Mouse (Mus musculus) MEL (cell line): ENCODE data around the gene Pfkfb4. TPM values are rescaled to one million over a fixed set of nuclear protein-coding genes. Genes with fewer than 3 reads are reported as not detected.
A peak's percentile ranks its signal among the peaks of the same experiment; 100 is the strongest.

Experiments used
- DNase-seq: peaks from one replicate; pipeline ENCODE4 v3.0.0; 2011; ENCODE audit warnings: low read depth, low spot score
- H3K27ac ChIP-seq: 2 replicates; pipeline ENCODE4 v1.5.1; 2012; ENCODE audit warnings: low read depth, mild to moderate bottlenecking, control low read depth, low read length, moderate library complexity; ENCODE audit not compliant: control insufficient read depth
- H3K27me3 ChIP-seq, 2 experiments: fragments of 150-350 bp in 1 of 2; sonication (generic) in 1 of 2; 2 replicates each; pipeline ENCODE4 v1.6.1; 2012; ENCODE audit warnings: low read length in 2 of 2, mild to moderate bottlenecking in 2 of 2, improper control_type of control experiment in 1 of 2, moderate library complexity in 1 of 2; ENCODE audit not compliant: insufficient read depth in 2 of 2, control insufficient read depth in 1 of 2
- H3K36me3 ChIP-seq, 2 experiments: 2 replicates each; pipeline ENCODE4 v1.6.1; 2012 to 2014; ENCODE audit warnings: low read length in 2 of 2, improper control_type of control experiment in 1 of 2, inconsistent platforms in 1 of 2, mild to moderate bottlenecking in 1 of 2; ENCODE audit not compliant: insufficient read depth in 2 of 2, control insufficient read depth in 1 of 2
- H3K4me1 ChIP-seq, 2 experiments: fragments of 150-350 bp in 1 of 2; sonication (generic) in 1 of 2; 2 replicates each; pipeline ENCODE4 v1.6.1; 2012; ENCODE audit warnings: low read length in 2 of 2, improper control_type of control experiment in 1 of 2, mild to moderate bottlenecking in 1 of 2; ENCODE audit not compliant: insufficient read depth in 2 of 2, control insufficient read depth in 1 of 2
- H3K4me3 ChIP-seq, 2 experiments: fragments of 150-350 bp in 1 of 2; sonication (generic) in 1 of 2; 2 replicates each; pipeline ENCODE4 v1.5.1; 2012; ENCODE audit warnings: low read depth in 2 of 2, low read length in 2 of 2, mild to moderate bottlenecking in 2 of 2, moderate library complexity in 2 of 2, control low read depth in 1 of 2, improper control_type of control experiment in 1 of 2; ENCODE audit not compliant: control insufficient read depth in 1 of 2, insufficient read depth in 1 of 2
- H3K79me2 ChIP-seq: 2 replicates; pipeline ENCODE4 v1.6.1; 2012; ENCODE audit warnings: mild to moderate bottlenecking, low read length, moderate library complexity; ENCODE audit not compliant: control insufficient read depth, poor library complexity, insufficient read depth
- H3K9ac ChIP-seq: 2 replicates; pipeline ENCODE4 v1.6.1; 2012; ENCODE audit warnings: low read depth, mild to moderate bottlenecking, control low read depth, low read length, moderate library complexity; ENCODE audit not compliant: control insufficient read depth, poor library complexity, severe bottlenecking
- H3K9me3 ChIP-seq: fragments of 150-350 bp; sonication (generic); replicated peaks from 2 replicates; pipeline ENCODE4 v1.6.1; 2012; ENCODE audit warnings: mild to moderate bottlenecking, low read length, improper control_type of control experiment, moderate library complexity; ENCODE audit not compliant: insufficient read depth
- BHLHE40 ChIP-seq: IDR thresholded peaks from 2 replicates; pipeline ENCODE4 v1.6.1; 2012; ENCODE audit warnings: low read depth, mild to moderate bottlenecking, inconsistent platforms, low read length, improper control_type of control experiment, borderline replicate concordance
- CHD1 ChIP-seq: IDR thresholded peaks from 2 replicates; pipeline ENCODE4 v1.6.1; 2012; ENCODE audit warnings: low read depth, mild to moderate bottlenecking, inconsistent platforms, low read length, improper control_type of control experiment
- EP300 ChIP-seq, 2 experiments: IDR thresholded peaks; 2 replicates each; pipeline ENCODE4 v1.6.1; 2011; ENCODE audit warnings: improper control_type of control experiment in 2 of 2, low read length in 2 of 2, low read depth in 1 of 2, mild to moderate bottlenecking in 1 of 2
- ETS1 ChIP-seq: IDR thresholded peaks from 2 replicates; pipeline ENCODE4 v1.6.1; 2012; ENCODE audit warnings: low read depth, mild to moderate bottlenecking, inconsistent platforms, low read length, improper control_type of control experiment, moderate library complexity
- GABPA ChIP-seq: IDR thresholded peaks from 2 replicates; pipeline ENCODE4 v1.6.1; 2012; ENCODE audit warnings: low read depth, mild to moderate bottlenecking, inconsistent platforms, low read length, improper control_type of control experiment, moderate library complexity
- GATA1 ChIP-seq: IDR thresholded peaks from 2 replicates; pipeline ENCODE4 v1.6.1; 2011; ENCODE audit warnings: low read depth, low read length, improper control_type of control experiment
- JUND ChIP-seq: IDR thresholded peaks from 2 replicates; pipeline ENCODE4 v1.6.1; 2011; ENCODE audit warnings: low read depth, mild to moderate bottlenecking, improper control_type of control experiment, low read length
- KAT2A ChIP-seq: conservative IDR thresholded peaks from 2 replicates; pipeline ENCODE4 v1.6.1; 2012; ENCODE audit warnings: low read depth, low read length, improper control_type of control experiment, inconsistent platforms
- MAFK ChIP-seq: IDR thresholded peaks from 2 replicates; pipeline ENCODE4 v1.6.1; 2011; ENCODE audit warnings: low read depth, mild to moderate bottlenecking, low read length, improper control_type of control experiment, borderline replicate concordance
- MAZ ChIP-seq: IDR thresholded peaks from 2 replicates; pipeline ENCODE4 v1.6.1; 2012; ENCODE audit warnings: low read depth, mild to moderate bottlenecking, inconsistent platforms, low read length, improper control_type of control experiment
- MYC ChIP-seq: IDR thresholded peaks from 2 replicates; pipeline ENCODE4 v1.6.1; 2011; ENCODE audit warnings: low read depth, mild to moderate bottlenecking, low read length, improper control_type of control experiment, moderate library complexity
- NRF1 ChIP-seq: IDR thresholded peaks from 2 replicates; pipeline ENCODE4 v1.6.1; 2014; ENCODE audit warnings: low read depth, mild to moderate bottlenecking, inconsistent platforms, low read length, improper control_type of control experiment, moderate library complexity; ENCODE audit not compliant: poor library complexity, insufficient read depth, severe bottlenecking
- POLR2A ChIP-seq, 2 experiments: IDR thresholded peaks; 2 replicates each; pipeline ENCODE4 v1.6.1; 2011 to 2012; ENCODE audit warnings: low read length in 2 of 2, mild to moderate bottlenecking in 2 of 2, control low read depth in 1 of 2, improper control_type of control experiment in 1 of 2, low read depth in 1 of 2, moderate library complexity in 1 of 2; ENCODE audit not compliant: control insufficient read depth in 1 of 2, insufficient read depth in 1 of 2, poor library complexity in 1 of 2
- RCOR1 ChIP-seq: IDR thresholded peaks from 2 replicates; pipeline ENCODE4 v1.6.1; 2012; ENCODE audit warnings: low read depth, mild to moderate bottlenecking, inconsistent platforms, low read length, improper control_type of control experiment
- UBTF ChIP-seq: IDR thresholded peaks from 2 replicates; pipeline ENCODE4 v1.6.1; 2012; ENCODE audit warnings: low read depth, mild to moderate bottlenecking, inconsistent platforms, low read length, improper control_type of control experiment, moderate library complexity, borderline replicate concordance; ENCODE audit not compliant: insufficient read depth
- USF1 ChIP-seq: IDR thresholded peaks from 2 replicates; pipeline ENCODE4 v1.6.1; 2014; ENCODE audit warnings: low read depth, mild to moderate bottlenecking, inconsistent platforms, low read length, improper control_type of control experiment, moderate library complexity
- ZMIZ1 ChIP-seq: IDR thresholded peaks from 2 replicates; pipeline ENCODE4 v1.6.1; 2012; ENCODE audit warnings: low read depth, mild to moderate bottlenecking, inconsistent platforms, low read length, improper control_type of control experiment, moderate library complexity
- ZNF384 ChIP-seq: IDR thresholded peaks from 2 replicates; pipeline ENCODE4 v1.6.1; 2012; ENCODE audit warnings: low read depth, mild to moderate bottlenecking, inconsistent platforms, low read length, improper control_type of control experiment
- polyA plus RNA-seq, 2 experiments: library from polyadenylated mRNA; stranded (reverse) in 1 of 2; unstranded in 1 of 2; fragments of >175 nt in 1 of 2; fragments of >200 nt in 1 of 2; gene quantifications; 2 replicates each; pipeline versions ENCODE4 v1.2.1 to v1.2.4; 2012; ENCODE audit warnings: low replicate concordance in 2 of 2, low read depth in 1 of 2; ENCODE audit not compliant: insufficient read length in 2 of 2, insufficient read depth in 1 of 2, missing spikeins in 1 of 2
- total RNA-seq: library from RNA; depleted of rRNA; stranded (reverse); fragments of 300-350 nt; gene quantifications from 2 replicates; pipeline ENCODE4 v1.2.3, GENCODE M21; 2012

The Pfkfb4 gene
- total and polyA plus RNA-seq, 3 experiments = 3.2 to 6.4 TPM; not detected in 1

DNA sequence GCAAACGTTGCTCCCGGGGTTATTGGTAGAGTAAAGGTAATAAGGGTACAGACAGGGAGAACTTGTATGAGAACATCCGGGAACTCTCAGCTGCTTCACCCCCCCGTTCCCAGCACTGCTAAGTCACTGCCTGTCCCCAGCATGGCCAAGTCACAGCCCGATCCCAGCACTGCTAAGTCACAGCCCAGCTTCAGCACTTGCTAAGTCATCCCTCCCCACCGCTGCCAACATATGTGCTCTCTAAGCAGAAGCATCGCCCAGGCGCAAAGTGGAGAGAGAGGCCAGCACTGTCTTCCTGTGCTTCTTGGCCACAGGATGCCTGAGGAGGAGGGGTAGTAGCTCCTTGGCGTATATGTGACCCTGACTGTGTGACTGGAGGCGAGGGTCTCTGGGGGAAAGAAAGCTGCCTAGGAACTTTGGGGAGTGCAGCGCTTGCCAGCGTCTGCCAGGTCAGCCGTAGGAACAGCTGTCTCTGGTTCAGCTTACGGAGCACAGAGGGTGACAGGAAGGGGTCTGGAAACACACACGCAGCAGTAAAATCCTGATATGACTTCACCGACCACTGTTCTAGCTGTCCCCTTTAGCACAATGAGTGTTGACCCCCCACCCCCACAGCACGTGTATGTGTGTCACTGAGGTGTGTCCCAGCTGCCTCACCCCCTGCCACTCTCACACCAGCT lies 18.2 kb downstream of the Pfkfb4 start:
- Histone ChIP-seq H3K79me2 (no peaks in the 10 kb centered on the region), H3K9me3 (no peaks in the 10 kb centered on the region), H3K27me3 (no peaks in the 10 kb centered on the region), H3K27ac (no peak overlapping the region), H3K4me1 (no peaks in the 10 kb centered on the region), H3K36me3 (no peaks in the 10 kb centered on the region), H3K4me3 (no peak overlapping the region), H3K9ac (no peak overlapping the region)
- no peak for TF ChIP-seq KAT2A
- DNase-seq = no peak

- peaks cover 0 to 1% of the 10 kb centered on the region in 2 experiments; a peak in 2 of 4 replicates for H3K36me3 ChIP-seq
- 0 out of 4 replicates have a peak, but pooled peaks cover 0 to 3% of the 10 kb centered on the region in 2 experiments for H3K4me1 ChIP-seq
- no peak overlapping the region for H3K27ac ChIP-seq
- no peak for DNase-seq
- H3K9ac ChIP-seq = no peak overlapping the region
- no peak overlapping the region for H3K4me3 ChIP-seq
- no peak for TF ChIP-seq USF1
- no peaks in the 10 kb centered on the region for H3K79me2 ChIP-seq
- H3K9me3 ChIP-seq = no peaks in the 10 kb centered on the region
- no peaks in the 10 kb centered on the region for H3K27me3 ChIP-seq
These were observed 18.7 kb downstream of the Pfkfb4 start for GRCm38 (mm10) chr9:109010316-109010690.

GRCm38 (mm10) chr9:109015397-109015796 lies 23.8 kb downstream of the Pfkfb4 start:
- Histone ChIP-seq H3K79me2 (no peaks in the 10 kb centered on the region), H3K27me3 (no peaks in the 10 kb centered on the region), H3K9me3 (no peaks in the 10 kb centered on the region), H3K36me3 (peaks cover 0 to 6% of the 10 kb centered on the region in 2 experiments; a peak in 2 of 4 replicates), H3K4me3 (peak overlapping the region; percentile 5 to 26; a peak in 2 of 4 replicates), H3K27ac (peak overlapping the region; percentile 13; the same call in 1 of the 2 replicates), H3K4me1 (peaks cover 0 to 6% of the 10 kb centered on the region in 2 experiments; a peak in 1 of 4 replicates), H3K9ac (no peak overlapping the region; the same call in 1 of the 2 replicates)
- DNase-seq = peak; percentile 71
- TF ChIP-seq JUND (no peak), GATA1 (peak; percentile 58), RCOR1 (peak; percentile 57; the same call in 1 of the 2 replicates)

DNA sequence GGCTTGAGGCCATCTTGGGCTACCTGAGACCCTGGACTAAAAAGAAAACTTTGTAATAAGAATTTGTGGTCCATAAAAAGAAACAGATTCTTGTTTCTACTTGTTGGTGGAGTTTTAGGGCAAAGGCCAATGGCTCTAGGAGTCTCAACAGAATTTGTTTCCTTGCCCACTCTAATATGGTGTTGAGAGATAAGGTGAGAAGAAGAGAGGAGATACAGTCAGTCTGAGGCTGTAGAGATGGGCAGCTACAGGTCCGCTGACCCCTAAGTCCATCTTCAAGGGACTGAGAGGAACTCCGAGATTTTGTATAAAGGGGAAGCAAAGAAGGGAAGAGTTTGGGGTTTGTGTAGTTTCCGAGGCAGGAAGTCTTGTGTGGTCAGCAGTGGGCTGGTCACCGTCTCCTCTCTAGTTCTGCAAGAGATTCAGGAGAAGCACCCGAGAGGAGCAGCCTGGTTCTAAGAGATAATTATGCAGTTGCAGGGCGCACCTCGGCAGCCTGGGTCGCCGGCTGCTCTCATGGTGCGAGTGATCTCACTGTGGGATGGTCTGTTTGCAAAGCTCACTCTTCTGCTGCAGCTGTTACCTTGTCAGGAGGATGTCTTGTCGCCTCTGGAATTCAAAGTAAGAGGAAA lies 25.5 kb downstream of the Pfkfb4 start:
- Histone ChIP-seq H3K4me3 (no peak overlapping the region), H3K27ac (no peak overlapping the region)
- DNase-seq = no peak
- no peak for TF ChIP-seq POLR2A (IDR thresholded peaks at IDR 0.05; ENCODE audit: control insufficient read depth in 1 of 2, insufficient read depth in 1 of 2, low read depth in 1 of 2, low read length in 2 of 2, poor library complexity in 1 of 2)
- TF ChIP-seq CHD1 = no peak
- TF ChIP-seq UBTF = no peak
- TF ChIP-seq MYC = no peak
- no peak for TF ChIP-seq MAZ
- TF ChIP-seq RCOR1 = no peak
- no peak for TF ChIP-seq USF1
- TF ChIP-seq BHLHE40 = no peak
- TF ChIP-seq ZNF384 = no peak
- TF ChIP-seq MAFK = no peak
- TF ChIP-seq NRF1 = no peak
- no peak for TF ChIP-seq ZMIZ1
- no peak for TF ChIP-seq GABPA
- TF ChIP-seq ETS1 = no peak
- no peak for TF ChIP-seq EP300 (IDR thresholded peaks at IDR 0.05; ENCODE audit: low read depth in 1 of 2, low read length in 2 of 2)

More for the DNA sequence above, 25.5 kb downstream of the Pfkfb4 start:
- H3K36me3 ChIP-seq = peaks cover 0 to 6% of the 10 kb centered on the region in 2 experiments; a peak in 2 of 4 replicates
- H3K9ac ChIP-seq = no peak overlapping the region
- H3K27me3 ChIP-seq = no peaks in the 10 kb centered on the region
- no peaks in the 10 kb centered on the region for H3K9me3 ChIP-seq
- H3K79me2 ChIP-seq = no peaks in the 10 kb centered on the region
- peaks cover 0 to 6% of the 10 kb centered on the region in 2 experiments; a peak in 1 of 4 replicates for H3K4me1 ChIP-seq
